Mouse (Mus musculus) stomach, embryonic 14.5 days (tissue): ENCODE results near the gene Pdcd4. TPM values are rescaled to one million over a fixed set of nuclear protein-coding genes. Genes with fewer than 3 reads are reported as not detected.

ENCODE experiments used
- ATAC-seq: fragments of 200-750 bp; cut with Nextera tagmentation; 2 replicates; pipeline ENCODE4 v1.8.0; 2017; ENCODE audit warnings: low read depth, moderate TSS enrichment; ENCODE audit not compliant: insufficient number of reproducible peaks, insufficient read depth, low FRiP score
- H3K27ac ChIP-seq: fragments of 300-500 bp; sonication (generic); 2 replicates; pipeline ENCODE4 v1.5.1; 2014; ENCODE audit warnings: mild to moderate bottlenecking, low read length, moderate library complexity, mixed read lengths
- H3K27me3 ChIP-seq: fragments of 300-500 bp; sonication (generic); 2 replicates; pipeline ENCODE4 v1.6.1; 2014; ENCODE audit warnings: low read length, control low read depth, mixed read lengths; ENCODE audit not compliant: control insufficient read depth, insufficient read depth
- H3K36me3 ChIP-seq: fragments of 300-500 bp; sonication (generic); 2 replicates; pipeline ENCODE4 v1.6.1; 2014; ENCODE audit warnings: mild to moderate bottlenecking, control low read depth, low read length, moderate library complexity, mixed read lengths; ENCODE audit not compliant: control insufficient read depth, insufficient read depth
- H3K4me1 ChIP-seq: fragments of 300-500 bp; sonication (generic); 2 replicates; pipeline ENCODE4 v1.6.1; 2014; ENCODE audit warnings: low read length, control low read depth, mixed read lengths; ENCODE audit not compliant: control insufficient read depth, insufficient read depth
- H3K4me2 ChIP-seq: fragments of 300-500 bp; sonication (generic); replicated peaks from 2 replicates; pipeline ENCODE4 v1.6.1; 2014; ENCODE audit warnings: low read depth, low read length, control low read depth
- H3K4me3 ChIP-seq: fragments of 300-500 bp; sonication (generic); 2 replicates; pipeline ENCODE4 v1.5.1; 2014; ENCODE audit warnings: low read depth, low read length, control low read depth
- H3K9ac ChIP-seq: fragments of 300-500 bp; sonication (generic); replicated peaks from 2 replicates; pipeline ENCODE4 v1.6.1; 2014; ENCODE audit warnings: low read depth, mild to moderate bottlenecking, control low read depth, low read length, moderate library complexity, mixed read lengths
- H3K9me3 ChIP-seq: fragments of 300-500 bp; sonication (generic); 2 replicates; pipeline ENCODE4 v1.6.1; 2016; ENCODE audit warnings: low read depth, low read length, control low read depth; ENCODE audit not compliant: control insufficient read depth
- WGBS: fragments of 180-500 bp; shearing (Covaris S2); extraction: QIAGEN DNeasy Blood & Tissue Kit; methylation state at CpG from one replicate; pipeline ENCODE4 v1.1.7; 2014; 5-methylcytosine and 5-hydroxymethylcytosine counted together
- polyA plus RNA-seq: library from polyadenylated mRNA; unstranded; fragments of >200 nt; fragmentation: Nextera tagmentation; extraction: Ambion mirVana; gene quantifications from 2 replicates; pipeline ENCODE4 v1.2.1, GENCODE M21; 2014

The Pdcd4 gene
- polyA plus RNA-seq, 1 experiment from 2014 or later, result 123 TPM

DNA sequence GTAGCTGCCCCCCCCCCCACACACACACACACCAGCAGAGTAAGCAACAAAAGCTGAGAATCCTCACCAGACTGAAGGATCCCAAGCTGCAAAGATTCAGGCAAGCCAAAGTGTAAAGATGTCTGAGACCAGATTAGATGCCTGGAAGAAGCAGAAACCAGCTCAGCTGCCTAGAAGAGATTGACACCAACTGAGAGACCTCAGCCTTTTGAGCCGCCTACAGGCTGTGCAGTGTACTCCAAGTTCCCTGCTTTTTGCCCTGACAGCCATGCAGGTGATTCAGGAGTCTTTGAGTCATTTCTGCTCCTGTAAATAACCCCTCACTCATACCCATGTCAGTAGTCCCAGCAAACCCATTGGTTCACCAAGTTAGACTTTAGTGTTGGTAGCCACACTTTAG is 11.6 kb upstream of the Pdcd4 start:
- H3K4me3 ChIP-seq, result no peak overlapping the region
- no peak overlapping the region for H3K9ac ChIP-seq
- WGBS, result 74% methylated on average over 1 of the region's 1 CpGs
- no peaks in the 10 kb centered on the region for H3K27me3 ChIP-seq
- H3K27ac ChIP-seq, result no peak overlapping the region
- H3K9me3 ChIP-seq, result no peaks in the 10 kb centered on the region
- H3K4me2 ChIP-seq, result no peak overlapping the region
- ATAC-seq, result no peak
- no peaks in the 10 kb centered on the region for H3K4me1 ChIP-seq
- no peaks in the 10 kb centered on the region for H3K36me3 ChIP-seq

DNA sequence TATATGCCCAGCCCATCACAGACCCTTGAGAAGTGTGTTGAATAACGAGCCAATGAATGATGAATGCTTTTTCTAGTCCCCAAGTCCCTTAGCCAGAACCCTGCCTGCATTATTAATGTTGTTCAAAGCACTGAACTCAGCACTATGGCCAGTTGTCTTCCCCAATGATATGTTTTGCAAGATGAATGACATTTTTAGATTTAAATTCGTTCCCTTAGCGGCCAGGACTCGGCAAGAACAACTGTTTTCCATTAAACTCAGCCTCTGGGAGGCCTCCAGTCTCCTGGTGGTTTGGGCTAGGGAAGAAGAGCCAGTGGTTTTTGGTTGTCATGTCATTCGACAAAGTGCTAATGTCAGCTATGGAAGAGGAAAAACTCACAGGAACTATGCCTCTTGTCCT is 10.2 kb upstream of the Pdcd4 start:
- Histone ChIP-seq H3K4me3 (no peak overlapping the region), H3K4me1 (no peaks in the 10 kb centered on the region), H3K4me2 (no peak overlapping the region), H3K9ac (no peak overlapping the region), H3K9me3 (no peaks in the 10 kb centered on the region), H3K36me3 (no peaks in the 10 kb centered on the region), H3K27ac (no peak overlapping the region), H3K27me3 (no peaks in the 10 kb centered on the region)
- no peak for ATAC-seq
- WGBS, result 59% methylated on average over 5 of the region's 5 CpGs

DNA sequence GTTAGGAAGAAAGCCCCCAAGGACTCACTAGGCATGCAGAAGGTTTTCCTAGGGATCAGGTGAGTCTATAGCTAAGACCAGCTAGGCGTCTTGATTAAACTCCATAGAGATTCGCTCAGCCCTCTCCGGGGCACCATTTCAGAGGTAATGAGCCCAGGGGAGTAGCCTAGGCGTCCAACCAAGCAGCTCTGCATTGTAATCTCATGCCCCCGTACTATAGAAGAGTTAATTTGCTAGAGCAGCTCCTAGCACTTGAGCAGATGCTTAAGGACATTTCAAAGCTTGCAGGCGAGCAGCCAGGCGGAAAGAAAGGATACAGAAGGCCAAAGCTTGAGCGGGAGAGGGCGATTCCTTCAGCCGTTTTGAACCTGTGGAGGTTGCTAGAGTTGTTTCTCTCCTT is 6.6 kb upstream of the Pdcd4 start:
- Histone ChIP-seq H3K27ac (no peak overlapping the region), H3K4me3 (no peak overlapping the region), H3K27me3 (no peaks in the 10 kb centered on the region), H3K9ac (no peak overlapping the region), H3K36me3 (no peaks in the 10 kb centered on the region), H3K4me1 (no peaks in the 10 kb centered on the region), H3K4me2 (no peak overlapping the region), H3K9me3 (no peaks in the 10 kb centered on the region)
- no peak for ATAC-seq
- 77% methylated on average over 10 of the region's 10 CpGs for WGBS

DNA sequence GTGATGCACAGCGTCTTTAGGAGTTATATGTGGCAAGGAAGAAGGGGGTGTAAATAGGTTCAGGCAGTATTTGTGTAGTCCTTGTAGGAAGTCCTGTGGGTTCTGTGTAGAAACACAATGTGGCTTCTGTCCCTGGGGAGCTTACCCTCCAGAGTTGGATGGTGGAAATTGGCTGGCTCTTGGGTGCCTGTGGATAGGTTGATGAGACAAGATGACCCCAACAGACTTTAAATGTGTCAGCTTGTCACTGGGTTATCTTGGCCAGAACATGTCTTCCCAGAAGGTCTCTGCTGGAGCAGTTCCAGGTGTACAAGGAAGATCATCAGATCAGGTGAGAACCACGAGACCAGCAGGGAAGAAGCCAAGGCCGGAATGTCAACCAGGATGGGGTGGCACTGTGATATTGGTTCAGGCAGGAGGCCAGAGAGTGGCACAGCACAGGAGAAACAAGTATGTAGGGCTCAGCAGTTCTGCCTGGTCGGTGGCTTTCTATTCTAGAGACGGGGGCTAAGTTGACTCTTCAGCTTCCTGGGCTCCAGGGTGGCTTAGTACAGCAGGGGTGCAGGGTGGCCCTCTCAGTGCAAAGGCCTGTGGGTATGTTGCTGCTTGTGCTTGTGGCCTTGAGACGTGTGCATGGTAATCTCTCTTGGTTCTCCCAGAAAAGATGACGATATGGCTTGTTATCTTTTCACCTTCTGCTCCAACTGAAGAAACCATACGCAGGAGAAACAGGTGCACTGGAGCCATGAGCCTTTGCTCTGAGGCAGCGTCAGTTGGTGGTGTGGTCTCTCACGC is 5.3 kb upstream of the Pdcd4 start:
- no peak for ATAC-seq
- WGBS, result 85% methylated on average over 10 of the region's 10 CpGs
- no peak overlapping the region for H3K27ac ChIP-seq

DNA sequence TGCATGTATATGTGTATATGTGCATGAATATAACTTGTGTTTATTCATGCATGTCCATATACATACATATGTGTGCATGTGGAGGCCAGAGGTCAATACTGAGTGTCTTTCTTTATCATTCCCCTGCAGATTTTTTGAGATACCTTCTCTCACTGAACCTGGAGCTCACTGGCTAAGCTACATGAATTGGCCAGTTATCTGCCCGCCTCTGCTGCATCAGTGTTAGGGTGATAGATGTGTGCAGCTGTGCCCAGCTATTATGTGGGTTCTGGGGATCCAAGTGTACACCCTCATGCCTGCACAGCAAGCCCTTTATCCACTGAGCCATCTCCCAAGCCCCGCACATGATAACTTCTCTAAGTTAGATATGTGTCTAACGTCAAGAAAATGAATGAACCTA is 4.2 kb upstream of the Pdcd4 start:
- Histone ChIP-seq H3K27ac (no peak overlapping the region), H3K4me2 (no peak overlapping the region), H3K4me1 (peaks cover 23% of the 10 kb centered on the region; the same call in 1 of the 2 replicates), H3K27me3 (no peaks in the 10 kb centered on the region), H3K4me3 (no peak overlapping the region), H3K9ac (no peak overlapping the region), H3K36me3 (no peaks in the 10 kb centered on the region), H3K9me3 (no peaks in the 10 kb centered on the region)
- ATAC-seq, result no peak
- 76% methylated on average over 3 of the region's 3 CpGs for WGBS

More for the DNA sequence above, 5.3 kb upstream of the Pdcd4 start:
- Histone ChIP-seq H3K9me3 (no peaks in the 10 kb centered on the region), H3K4me1 (peaks cover 12% of the 10 kb centered on the region; the same call in 1 of the 2 replicates), H3K36me3 (no peaks in the 10 kb centered on the region), H3K9ac (no peak overlapping the region), H3K4me2 (no peak overlapping the region), H3K27me3 (no peaks in the 10 kb centered on the region), H3K4me3 (no peak overlapping the region)

DNA sequence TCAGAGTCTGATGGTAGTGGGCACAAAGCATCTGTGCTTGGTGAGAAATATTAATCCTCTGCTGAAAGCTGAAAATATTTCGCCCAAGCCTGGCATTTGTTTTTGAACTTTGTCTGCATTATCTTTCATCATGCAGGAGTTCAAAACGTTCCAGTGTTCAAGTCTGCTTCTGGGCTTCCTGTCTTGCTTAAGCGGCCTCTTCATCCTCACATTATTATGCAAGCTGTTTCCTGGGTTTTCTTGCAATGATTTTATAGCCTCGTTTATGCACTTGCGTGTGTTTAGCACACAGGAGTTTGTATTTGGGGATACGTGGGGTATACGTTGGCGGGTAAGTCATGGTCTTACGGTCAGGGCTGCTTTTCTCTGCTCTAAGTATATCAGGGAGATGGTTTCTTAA is 3.7 kb upstream of the Pdcd4 start:
- WGBS, result 81% methylated on average over 9 of the region's 9 CpGs
- Histone ChIP-seq H3K4me3 (no peak overlapping the region), H3K27me3 (no peaks in the 10 kb centered on the region), H3K4me1 (peaks cover 28% of the 10 kb centered on the region; the same call in 1 of the 2 replicates), H3K36me3 (no peaks in the 10 kb centered on the region), H3K4me2 (no peak overlapping the region), H3K27ac (no peak overlapping the region), H3K9ac (no peak overlapping the region), H3K9me3 (no peaks in the 10 kb centered on the region)
- no peak for ATAC-seq

DNA sequence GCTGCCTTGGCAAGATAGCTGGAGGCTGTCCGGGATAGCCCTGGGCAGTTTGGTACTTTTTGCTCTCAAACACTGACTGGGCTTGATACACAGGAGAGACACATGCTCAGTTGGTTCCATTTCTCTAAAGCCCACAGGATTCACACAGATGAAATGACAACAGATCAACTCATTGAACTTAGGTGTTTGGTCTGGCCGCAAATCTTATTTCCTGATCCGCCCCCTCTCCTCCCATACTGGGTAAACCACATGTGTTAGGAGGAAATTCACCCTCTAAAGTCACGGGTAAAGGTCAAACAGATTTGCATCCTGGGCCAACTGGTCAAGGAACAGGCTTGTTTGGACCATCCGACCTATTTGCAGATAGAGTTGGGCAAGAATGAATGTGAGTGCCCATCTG is 2.5 kb upstream of the Pdcd4 start:
- no peaks in the 10 kb centered on the region for H3K27me3 ChIP-seq
- no peak for ATAC-seq
- H3K9ac ChIP-seq, result no peak overlapping the region
- WGBS, result 77% methylated on average over 5 of the region's 5 CpGs
- peaks cover 36% of the 10 kb centered on the region; the same call in 1 of the 2 replicates for H3K4me1 ChIP-seq
- H3K4me2 ChIP-seq, result no peak overlapping the region
- H3K27ac ChIP-seq, result no peak overlapping the region
- no peaks in the 10 kb centered on the region for H3K36me3 ChIP-seq
- H3K4me3 ChIP-seq, result no peak overlapping the region
- H3K9me3 ChIP-seq, result no peaks in the 10 kb centered on the region

DNA sequence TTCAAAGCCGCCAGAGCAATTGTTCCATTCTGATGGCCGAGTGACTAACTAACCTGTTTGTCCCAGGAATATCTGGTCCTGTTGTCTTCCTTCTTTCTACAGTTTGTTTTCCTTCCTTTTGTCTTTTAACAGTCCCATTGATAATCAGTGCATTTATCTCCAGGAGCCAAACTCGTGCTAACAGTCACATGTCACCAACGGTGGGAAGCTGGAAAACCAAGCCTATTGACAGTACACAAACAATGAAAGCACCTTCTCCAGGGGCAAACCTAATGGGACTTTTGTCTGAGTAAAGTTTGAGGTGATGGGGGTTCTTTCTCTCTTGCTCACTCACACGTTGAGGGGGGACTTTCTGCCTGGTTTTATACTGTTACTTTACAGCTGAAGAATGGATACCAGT is 1.8 kb upstream of the Pdcd4 start:
- WGBS, result 60% methylated on average over 5 of the region's 5 CpGs
- Histone ChIP-seq H3K27ac (no peak overlapping the region), H3K4me3 (no peak overlapping the region), H3K4me1 (peaks cover 36% of the 10 kb centered on the region; the same call in 1 of the 2 replicates), H3K4me2 (no peak overlapping the region), H3K9ac (no peak overlapping the region), H3K36me3 (no peaks in the 10 kb centered on the region), H3K9me3 (no peaks in the 10 kb centered on the region), H3K27me3 (no peaks in the 10 kb centered on the region)
- ATAC-seq, result no peak
